Mouse (Mus musculus) gastrocnemius, postnatal 25 days (tissue): ENCODE measurements around the gene Pld1. TPM values are rescaled to one million over a fixed set of nuclear protein-coding genes. Genes with fewer than 3 reads are reported as not detected.

Source experiments
- DNase-seq: peaks from one replicate; pipeline ENCODE4 v3.0.0; 2022
- total RNA-seq, 2 experiments: library from RNA; stranded (reverse); gene quantifications; 1 replicate in 1 of 2; 2 replicates in 1 of 2; pipeline ENCODE4 v1.2.3; 2021

Gene Pld1
- total RNA-seq, 2 experiments from 2014 or later, result 4.4 to 5.4 TPM

GRCm38 (mm10) chr3:27991100-27991703, 52.7 kb downstream of the Pld1 start:
- DNase-seq, result peak; percentile 49

DNA sequence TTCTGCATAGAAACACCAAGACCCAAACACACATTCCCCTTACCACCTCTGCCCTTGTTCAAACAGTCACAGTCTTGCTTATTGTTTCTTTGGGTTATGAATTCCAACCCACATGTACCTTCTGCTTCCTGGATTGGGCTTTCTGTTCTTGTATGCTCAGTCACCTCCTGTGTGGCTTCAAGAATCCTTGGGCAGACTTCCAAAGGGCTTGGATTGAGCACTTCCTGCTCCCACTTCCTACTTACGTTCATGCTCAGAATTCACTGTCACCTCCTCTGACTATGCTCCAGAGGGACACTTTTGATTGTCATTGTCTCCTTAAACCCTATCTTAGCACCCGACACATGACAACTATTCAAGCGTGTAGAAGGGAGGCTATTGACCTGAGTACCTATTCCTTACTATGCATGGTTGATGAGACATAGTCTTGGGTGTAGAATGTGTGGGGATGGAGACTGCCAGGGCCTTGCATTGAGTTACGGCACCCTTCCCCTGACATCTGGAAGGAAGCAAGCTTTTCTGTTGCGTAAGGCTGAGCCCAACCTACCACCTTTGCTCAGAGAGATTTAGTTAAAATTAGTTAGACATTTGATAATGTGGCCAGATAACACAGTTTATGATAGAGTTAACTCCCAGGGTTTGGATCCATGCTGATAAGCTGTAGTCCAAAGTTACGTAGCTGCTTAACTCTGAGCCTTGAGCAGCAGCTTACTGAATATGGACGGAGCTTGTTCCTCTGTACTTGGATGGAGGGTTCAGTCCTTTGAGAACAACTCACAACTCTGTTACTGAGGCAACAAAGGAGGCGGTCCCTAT, 55.9 kb downstream of the Pld1 start:
- no peak for DNase-seq

- no peak for DNase-seq
Observed at GRCm38 (mm10) chr3:28004321-28004720, 65.8 kb downstream of the Pld1 start.

DNA sequence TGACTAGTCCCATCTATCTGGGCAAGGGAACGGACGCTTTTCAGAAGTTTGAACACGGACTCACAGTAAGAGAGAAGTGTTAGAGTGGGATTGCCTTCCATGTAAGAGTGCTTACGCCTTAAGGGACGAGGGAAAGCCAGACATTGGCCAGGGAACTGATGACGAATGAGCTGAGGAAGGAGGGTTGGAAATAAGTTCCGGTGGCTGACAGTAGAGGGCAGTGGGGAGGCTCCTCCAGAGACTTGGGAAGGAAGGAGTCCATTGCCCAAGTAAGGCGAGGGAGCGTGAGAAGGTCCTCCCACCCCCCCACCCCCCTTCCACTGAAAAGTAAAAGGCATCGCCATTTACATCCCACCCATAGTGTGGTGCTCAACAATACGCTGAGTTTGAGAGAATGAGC, 69.2 kb downstream of the Pld1 start:
- no peak for DNase-seq

DNA sequence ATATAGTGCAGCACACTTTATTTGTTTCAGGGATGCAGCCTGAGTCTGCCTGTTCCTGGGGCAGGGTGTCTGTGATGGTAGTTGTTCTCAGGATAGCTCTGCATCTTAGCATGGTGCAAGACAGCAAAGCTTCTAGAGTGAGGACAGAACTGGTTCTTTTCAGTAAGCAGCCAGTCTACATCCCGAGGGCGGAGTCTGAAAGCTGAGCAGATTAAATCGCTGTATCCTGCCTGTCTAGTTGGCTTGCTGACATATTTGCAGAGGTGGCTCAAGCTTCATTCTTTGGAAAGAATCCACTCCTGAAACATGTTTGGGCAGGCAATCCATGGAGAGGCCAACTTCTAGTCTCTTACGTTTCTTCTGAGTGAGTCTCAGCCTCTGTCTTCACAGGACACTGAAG, 69.9 kb downstream of the Pld1 start:
- DNase-seq, result peak; percentile 29

DNA sequence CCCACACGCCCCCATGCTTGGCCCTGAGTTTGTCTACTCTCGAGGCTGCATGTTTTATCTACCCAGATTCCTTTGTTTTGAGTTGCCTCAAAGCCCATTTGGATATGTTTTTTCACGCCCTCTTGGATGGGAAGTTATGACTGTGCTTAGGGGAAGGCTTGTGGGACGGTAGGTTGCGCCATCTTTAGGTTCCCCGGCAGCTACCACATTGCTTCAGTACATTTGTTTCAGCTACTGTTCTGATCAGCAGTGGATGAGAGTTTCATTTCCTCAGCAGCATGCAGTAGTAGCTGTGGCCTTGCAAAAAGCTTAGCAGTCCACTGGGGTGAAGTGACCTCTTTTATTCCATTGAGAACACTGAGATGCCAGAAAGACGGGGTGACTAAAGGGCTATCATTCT, 73.7 kb downstream of the Pld1 start:
- no peak for DNase-seq

DNA sequence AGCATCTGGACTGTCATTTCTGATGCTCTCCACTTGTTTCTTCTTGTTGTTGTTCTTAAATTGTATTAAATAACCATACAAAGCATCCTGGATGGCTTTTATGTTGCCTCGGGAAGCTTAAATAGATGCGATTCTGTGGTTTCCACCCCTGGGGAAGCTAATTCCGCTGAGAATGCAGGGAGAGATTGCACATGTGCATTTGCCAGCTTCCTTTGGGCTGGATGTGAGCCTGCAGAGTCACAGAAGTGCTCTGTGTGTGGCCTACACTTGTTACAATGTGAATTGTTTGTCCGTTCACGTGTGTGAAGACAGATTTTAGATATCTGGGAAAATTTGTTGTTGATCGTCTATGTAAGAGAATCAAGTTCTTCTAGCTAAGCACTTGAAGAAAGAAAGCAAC, 74.9 kb downstream of the Pld1 start:
- DNase-seq, result no peak

DNA sequence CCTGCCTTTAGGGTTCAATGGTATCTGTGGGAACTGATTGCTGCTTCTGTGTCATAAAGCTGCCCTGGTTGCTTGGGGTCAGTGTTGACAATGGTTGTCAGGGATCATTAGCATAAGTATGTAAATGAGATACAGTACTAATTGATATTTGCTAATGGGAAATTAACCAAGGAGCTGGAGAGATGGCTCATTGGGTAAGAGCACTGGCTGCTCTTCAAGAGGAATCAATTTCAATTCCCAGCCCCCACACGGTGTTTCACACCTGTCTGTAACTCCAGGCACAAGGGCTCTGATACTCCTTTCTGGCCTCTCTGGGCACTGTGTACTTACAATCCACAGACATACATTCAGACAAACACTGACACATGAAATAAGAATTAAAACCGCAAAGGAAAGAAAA, 78.5 kb downstream of the Pld1 start:
- DNase-seq, result no peak

DNA sequence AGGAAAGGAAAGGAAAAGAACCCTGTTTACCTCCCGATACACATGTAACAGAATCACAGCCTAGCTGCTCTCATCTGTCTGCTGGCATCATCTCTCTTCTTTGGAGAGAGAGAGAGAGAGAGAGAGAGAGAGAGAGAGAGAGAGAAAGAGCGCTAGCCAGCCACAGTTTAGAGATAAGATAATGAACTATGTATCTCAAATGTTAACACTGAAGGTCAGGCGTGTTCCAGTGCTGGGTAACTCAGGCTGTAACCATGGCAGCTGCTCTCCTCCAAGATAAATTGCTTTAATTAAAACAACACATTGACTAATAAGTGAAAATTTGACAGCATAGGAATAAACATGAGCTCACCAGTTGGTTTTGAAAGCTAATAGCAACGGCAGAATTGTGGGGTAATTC, 81.2 kb downstream of the Pld1 start:
- DNase-seq, result no peak

DNA sequence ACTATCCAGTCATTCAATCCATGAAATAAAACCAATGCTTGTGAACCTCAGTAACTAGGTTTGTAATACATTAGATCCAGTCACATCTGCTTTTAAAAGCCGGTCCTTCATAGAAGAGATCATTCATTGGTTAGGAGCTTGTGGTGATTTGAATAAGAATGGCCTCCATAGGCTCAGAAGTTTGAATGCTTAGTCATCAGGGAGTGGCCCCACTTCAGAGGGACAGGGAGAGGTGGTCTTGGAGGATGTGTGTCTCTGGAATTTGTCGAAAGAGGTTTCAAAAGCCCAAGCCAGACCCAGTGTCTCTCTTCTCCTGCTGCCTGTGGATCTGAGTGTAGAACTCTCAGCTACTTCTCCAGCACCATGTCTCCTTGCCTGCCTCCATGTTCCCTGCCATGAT, 81.9 kb downstream of the Pld1 start:
- DNase-seq, result no peak

DNA sequence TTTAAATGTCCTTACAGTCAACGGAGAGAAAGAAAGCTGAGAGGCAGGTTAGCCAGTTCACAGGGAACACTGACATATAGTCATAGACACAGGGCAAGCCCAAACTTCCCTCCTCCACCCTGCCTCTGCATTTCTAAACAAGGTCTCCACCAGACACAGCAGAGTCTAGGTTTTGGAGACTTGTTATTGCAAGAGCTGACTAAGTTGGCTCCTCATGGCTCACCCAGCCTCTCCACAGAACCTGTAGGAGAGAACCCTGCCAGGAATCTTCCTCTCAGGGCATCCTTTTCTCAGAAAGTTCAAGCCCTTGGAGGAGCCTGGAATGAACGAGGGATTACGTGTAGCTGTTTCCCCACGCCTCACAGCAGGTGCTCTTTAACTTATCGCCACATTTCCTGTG, 83.7 kb downstream of the Pld1 start:
- no peak for DNase-seq

- DNase-seq, result no peak
Observed at GRCm38 (mm10) chr3:28026876-28027275, 88.4 kb downstream of the Pld1 start.

DNA sequence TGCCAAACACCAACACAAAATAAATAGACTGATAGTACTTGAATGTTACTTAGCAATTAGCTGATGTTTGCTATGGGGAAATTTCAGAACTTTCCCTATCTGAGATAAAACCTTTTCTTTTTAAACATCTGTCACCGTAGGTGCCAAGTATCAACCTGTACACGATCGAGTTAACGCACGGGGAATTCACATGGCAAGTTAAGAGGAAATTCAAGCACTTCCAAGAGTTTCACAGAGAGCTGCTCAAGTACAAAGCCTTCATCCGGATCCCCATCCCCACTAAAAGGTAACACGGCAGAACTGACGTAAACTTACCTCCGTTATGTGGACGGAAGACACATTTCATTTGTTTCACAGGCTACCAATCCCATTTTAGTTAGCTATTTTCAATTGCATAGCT, 90.0 kb downstream of the Pld1 start:
- DNase-seq, result no peak

DNA sequence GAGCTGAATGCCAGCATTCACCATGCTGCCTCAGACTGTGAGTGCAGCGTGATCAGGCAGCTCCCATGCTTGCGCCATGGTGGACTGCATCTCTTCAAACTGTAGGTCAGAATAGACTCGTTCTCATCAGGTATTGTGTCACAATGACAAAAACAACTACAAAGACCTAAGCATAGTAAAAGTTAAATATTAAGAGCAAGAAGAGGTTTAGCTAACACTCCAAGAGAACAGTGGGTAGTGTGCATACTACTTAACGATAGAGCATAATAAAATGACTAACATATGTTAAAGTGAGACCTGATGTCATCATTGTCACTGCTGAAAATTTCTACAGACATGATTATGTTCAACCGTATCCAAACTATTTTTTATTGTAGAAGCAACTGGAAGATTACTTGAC, 92.4 kb downstream of the Pld1 start:
- DNase-seq, result no peak

- no peak for DNase-seq
Observed at GRCm38 (mm10) chr3:28031643-28032243, 93.2 kb downstream of the Pld1 start.

DNA sequence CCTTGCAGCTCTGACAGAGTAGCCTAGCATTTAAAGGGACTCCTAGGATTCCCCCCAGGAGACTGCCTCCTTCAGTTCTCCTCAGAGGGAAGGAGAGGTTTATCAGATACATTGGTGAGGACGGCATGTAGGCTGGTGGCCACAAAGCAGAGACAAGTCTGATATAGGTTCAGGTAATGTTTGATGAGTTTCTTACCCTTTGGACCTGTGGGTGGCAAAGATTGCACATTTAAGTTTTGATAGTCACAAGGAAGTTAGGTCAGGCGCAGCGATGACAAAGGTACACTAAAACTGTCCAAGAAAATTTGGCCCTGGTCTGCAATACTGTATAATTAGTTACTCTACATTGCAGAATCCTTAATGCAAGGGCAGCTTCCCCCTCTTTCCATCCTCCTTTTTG, 95.4 kb downstream of the Pld1 start:
- DNase-seq, result no peak

DNA sequence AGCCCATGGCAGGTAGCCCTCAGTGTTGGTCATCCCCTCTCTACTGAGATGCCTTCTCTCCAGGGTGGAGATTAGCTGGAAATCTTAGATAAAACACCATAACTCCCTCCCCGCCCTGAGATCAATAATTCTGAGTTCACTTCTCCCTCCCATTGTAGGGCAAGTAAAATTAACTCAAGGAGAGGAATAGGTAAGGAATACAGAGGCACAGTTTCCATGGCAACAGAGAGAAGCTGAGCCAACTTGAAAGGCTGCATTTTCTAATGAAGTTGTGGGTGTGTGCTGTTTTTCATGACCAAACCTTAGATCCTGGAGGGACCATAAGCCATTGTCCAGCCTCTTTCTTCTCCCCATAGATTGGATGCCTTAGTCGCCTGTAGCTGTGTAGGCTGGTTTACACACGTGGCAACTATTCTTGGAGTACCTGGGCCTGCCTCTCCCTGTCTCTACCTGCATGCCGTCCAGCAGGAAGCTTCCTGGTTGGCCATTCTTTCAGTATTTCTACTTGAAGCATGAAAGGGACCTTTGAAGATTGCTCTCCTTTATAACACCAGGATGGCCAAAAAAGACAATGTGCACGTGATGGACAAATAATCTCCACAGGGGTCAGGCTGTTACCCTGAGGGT, 96.3 kb downstream of the Pld1 start:
- DNase-seq, result no peak

GRCm38 (mm10) chr3:28037320-28037932, 98.9 kb downstream of the Pld1 start:
- no peak for DNase-seq

DNA sequence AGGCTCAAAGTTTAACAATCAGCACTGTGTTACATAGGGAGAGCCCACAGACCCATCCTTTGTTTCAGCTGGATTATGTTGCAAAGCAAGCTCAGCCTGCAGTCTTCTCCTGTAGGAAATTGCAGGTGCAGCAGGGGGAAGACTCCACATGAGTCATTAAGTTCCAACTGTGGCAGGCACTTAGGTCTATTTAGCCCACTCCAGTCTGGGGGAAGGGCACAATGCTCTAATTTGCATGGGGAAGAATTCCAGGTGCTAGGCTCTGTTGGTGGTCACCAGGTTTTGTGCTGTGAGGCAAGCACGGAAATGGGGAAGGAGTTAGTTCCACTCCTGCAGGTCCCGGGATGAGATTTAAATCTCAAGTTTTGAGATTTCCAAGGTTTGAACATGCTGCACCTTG, 99.6 kb downstream of the Pld1 start:
- DNase-seq, result no peak

DNA sequence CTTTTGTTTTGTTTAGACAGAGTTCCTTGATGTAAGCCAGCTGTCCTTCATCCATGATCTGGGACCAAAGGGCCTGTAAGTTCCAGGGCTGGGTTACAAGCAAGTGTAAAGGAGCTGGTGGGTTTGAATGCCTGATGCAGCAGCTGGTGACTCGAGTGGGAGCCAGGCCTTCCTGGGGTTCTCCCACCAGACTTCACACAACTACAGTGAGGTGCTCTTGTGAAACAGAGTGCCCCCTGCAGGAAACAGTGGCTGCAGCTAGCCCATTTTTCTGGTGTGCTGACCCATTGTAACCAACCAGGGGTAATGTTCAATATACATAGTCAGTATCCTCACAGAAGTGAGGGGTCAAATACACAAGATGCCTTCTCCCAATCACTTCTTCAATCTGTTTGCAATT, 101.3 kb downstream of the Pld1 start:
- DNase-seq, result no peak

DNA sequence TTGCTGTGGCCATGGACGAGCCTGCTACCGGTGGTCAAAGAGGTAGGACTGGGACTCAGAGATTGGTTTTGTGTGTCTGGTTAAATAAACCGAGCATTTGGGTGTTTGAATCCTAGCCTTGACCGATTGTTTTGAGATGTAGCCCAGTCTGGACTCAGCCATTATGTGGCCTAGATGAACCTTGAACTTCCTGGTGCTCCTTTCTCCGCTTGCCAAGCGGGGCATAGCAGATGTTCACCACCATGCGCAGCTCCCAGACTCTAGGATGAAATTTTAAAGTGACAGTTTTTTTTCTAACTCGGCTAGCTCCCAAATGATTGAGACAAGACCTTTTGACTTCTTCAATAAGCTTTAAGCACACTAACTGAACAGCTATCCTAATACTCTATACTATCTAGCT, 102.7 kb downstream of the Pld1 start:
- DNase-seq, result no peak

DNA sequence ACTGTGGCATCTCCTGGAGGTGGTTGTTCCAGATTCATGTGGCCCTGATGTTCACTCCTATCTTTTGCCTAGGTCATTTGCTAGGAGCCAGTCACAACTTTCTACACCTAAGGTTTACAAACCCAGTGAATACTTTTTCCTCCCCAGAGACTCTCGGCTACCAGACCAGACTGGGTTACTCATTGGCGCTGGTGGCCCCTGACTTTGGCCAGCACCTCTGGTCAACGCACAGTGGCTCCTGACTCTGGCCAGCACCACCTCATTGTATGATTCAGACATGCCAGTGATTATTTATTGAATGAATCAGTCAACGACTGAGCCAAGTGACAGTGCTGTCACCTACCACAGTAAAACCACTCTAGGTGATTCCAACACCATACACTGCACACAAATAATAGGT, 103.9 kb downstream of the Pld1 start:
- no peak for DNase-seq

GRCm38 (mm10) chr3:28047599-28047998, 109.1 kb downstream of the Pld1 start:
- DNase-seq, result no peak
